Mouse (Mus musculus): ENCODE data around the gene Sox5. TPM values are rescaled to one million over a fixed set of nuclear protein-coding genes. Genes with fewer than 3 reads are reported as not detected.

Gene Sox5
- polyA plus RNA-seq, 1 experiment from 2014 or later, result 23.4 TPM

DNA sequence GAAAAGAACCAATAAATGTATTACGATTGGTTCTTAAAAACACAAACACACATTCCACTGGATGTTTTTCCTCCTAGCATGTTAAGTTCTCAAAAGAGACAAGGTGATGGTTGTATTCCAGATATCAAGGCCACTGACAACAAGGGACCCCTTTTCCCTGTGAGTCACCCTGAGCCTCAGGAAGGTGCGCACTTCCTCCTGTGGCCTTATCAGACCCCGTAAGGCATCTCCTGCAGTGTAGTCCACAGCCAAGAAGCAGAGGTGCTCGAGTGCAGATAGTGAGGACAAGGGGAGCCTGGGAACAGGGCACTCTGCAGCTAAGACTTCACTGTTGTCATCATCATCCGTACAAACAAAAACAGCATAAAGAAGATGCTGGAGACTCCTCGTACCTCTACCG, 939.8 kb downstream of the Sox5 start:
- 95% methylated on average over 7 of the region's 7 CpGs for WGBS
- Histone ChIP-seq H3K27ac (replicated peaks; ENCODE audit: low read depth, low read length) (no peak overlapping the region), H3K9ac (replicated peaks; ENCODE audit: low read length) (no peak overlapping the region), H3K4me1 (ENCODE audit: control insufficient read depth, insufficient read depth, low read length) (no peaks in the 10 kb centered on the region), H3K9me3 (replicated peaks; ENCODE audit: control insufficient read depth, low read length) (no peaks in the 10 kb centered on the region), H3K4me3 (ENCODE audit: low read depth, low read length) (no peak overlapping the region), H3K27me3 (ENCODE audit: control insufficient read depth, insufficient read depth, low read length) (no peaks in the 10 kb centered on the region), H3K36me3 (replicated peaks; ENCODE audit: control insufficient read depth, insufficient read depth, low read depth, low read length) (no peaks in the 10 kb centered on the region), H3K4me2 (ENCODE audit: low read depth, low read length) (no peak overlapping the region)
- DNase-seq (ENCODE audit: low spot score), result no peak
- no peak for ATAC-seq (replicated peaks; ENCODE audit: insufficient number of reproducible peaks, low FRiP score, low TSS enrichment, low read depth)

- Histone ChIP-seq H3K27ac (replicated peaks; ENCODE audit: low read depth, low read length) (no peak overlapping the region), H3K27me3 (ENCODE audit: control insufficient read depth, insufficient read depth, low read length) (no peaks in the 10 kb centered on the region), H3K9me3 (replicated peaks; ENCODE audit: control insufficient read depth, low read length) (no peaks in the 10 kb centered on the region), H3K4me2 (ENCODE audit: low read depth, low read length) (no peak overlapping the region), H3K4me1 (ENCODE audit: control insufficient read depth, insufficient read depth, low read length) (no peaks in the 10 kb centered on the region), H3K4me3 (ENCODE audit: low read depth, low read length) (no peak overlapping the region), H3K36me3 (replicated peaks; ENCODE audit: control insufficient read depth, insufficient read depth, low read depth, low read length) (no peaks in the 10 kb centered on the region), H3K9ac (replicated peaks; ENCODE audit: low read length) (no peak overlapping the region)
- WGBS, result 91% methylated on average over 15 of the region's 15 CpGs
- DNase-seq (ENCODE audit: low spot score), result no peak
- no peak for ATAC-seq (replicated peaks; ENCODE audit: insufficient number of reproducible peaks, low FRiP score, low TSS enrichment, low read depth)
Observed at GRCm38 (mm10) chr6:143841109-143841638, 940.6 kb downstream of the Sox5 start.

- H3K9me3 ChIP-seq (replicated peaks; ENCODE audit: control insufficient read depth, low read length), result no peaks in the 10 kb centered on the region
- H3K27me3 ChIP-seq (ENCODE audit: control insufficient read depth, insufficient read depth, low read length), result no peaks in the 10 kb centered on the region
- H3K27ac ChIP-seq (replicated peaks; ENCODE audit: low read depth, low read length), result no peak overlapping the region
Observed at GRCm38 (mm10) chr6:143838384-143839076, 943.2 kb downstream of the Sox5 start.

GRCm38 (mm10) chr6:143835331-143835730, 946.4 kb downstream of the Sox5 start:
- Histone ChIP-seq H3K4me2 (ENCODE audit: low read depth, low read length) (no peak overlapping the region), H3K4me1 (ENCODE audit: control insufficient read depth, insufficient read depth, low read length) (no peaks in the 10 kb centered on the region), H3K27me3 (ENCODE audit: control insufficient read depth, insufficient read depth, low read length) (no peaks in the 10 kb centered on the region), H3K9me3 (replicated peaks; ENCODE audit: control insufficient read depth, low read length) (no peaks in the 10 kb centered on the region), H3K27ac (replicated peaks; ENCODE audit: low read depth, low read length) (no peak overlapping the region), H3K4me3 (ENCODE audit: low read depth, low read length) (no peak overlapping the region), H3K9ac (replicated peaks; ENCODE audit: low read length) (no peak overlapping the region), H3K36me3 (replicated peaks; ENCODE audit: control insufficient read depth, insufficient read depth, low read depth, low read length) (peaks cover 4% of the 10 kb centered on the region; the same call in 1 of the 2 replicates)
- ATAC-seq (replicated peaks; ENCODE audit: insufficient number of reproducible peaks, low FRiP score, low TSS enrichment, low read depth) (no peak), DNase-seq (ENCODE audit: low spot score) (peak; percentile 12)
- 81% methylated on average over 7 of the region's 7 CpGs for WGBS

More at GRCm38 (mm10) chr6:143838384-143839076, 943.2 kb downstream of the Sox5 start:
- no peak; the same call in 1 of the 2 replicates for ATAC-seq (replicated peaks; ENCODE audit: insufficient number of reproducible peaks, low FRiP score, low TSS enrichment, low read depth)
- no peak overlapping the region for H3K4me2 ChIP-seq (ENCODE audit: low read depth, low read length)
- H3K4me3 ChIP-seq (ENCODE audit: low read depth, low read length), result no peak overlapping the region
- no peak overlapping the region for H3K9ac ChIP-seq (replicated peaks; ENCODE audit: low read length)
- DNase-seq (ENCODE audit: low spot score), result peak; percentile 76
- H3K36me3 ChIP-seq (replicated peaks; ENCODE audit: control insufficient read depth, insufficient read depth, low read depth, low read length), result no peaks in the 10 kb centered on the region
- 46% methylated on average over 9 of the region's 9 CpGs for WGBS
- no peaks in the 10 kb centered on the region for H3K4me1 ChIP-seq (ENCODE audit: control insufficient read depth, insufficient read depth, low read length)

- Histone ChIP-seq H3K9ac (replicated peaks; ENCODE audit: low read length) (no peak overlapping the region), H3K36me3 (replicated peaks; ENCODE audit: control insufficient read depth, insufficient read depth, low read depth, low read length) (peaks cover 4% of the 10 kb centered on the region; the same call in 1 of the 2 replicates), H3K4me2 (ENCODE audit: low read depth, low read length) (no peak overlapping the region), H3K4me3 (ENCODE audit: low read depth, low read length) (no peak overlapping the region), H3K9me3 (replicated peaks; ENCODE audit: control insufficient read depth, low read length) (no peaks in the 10 kb centered on the region), H3K4me1 (ENCODE audit: control insufficient read depth, insufficient read depth, low read length) (no peaks in the 10 kb centered on the region), H3K27ac (replicated peaks; ENCODE audit: low read depth, low read length) (no peak overlapping the region), H3K27me3 (ENCODE audit: control insufficient read depth, insufficient read depth, low read length) (no peaks in the 10 kb centered on the region)
- ATAC-seq (replicated peaks; ENCODE audit: insufficient number of reproducible peaks, low FRiP score, low TSS enrichment, low read depth), result no peak
- 90% methylated on average over 3 of the region's 3 CpGs for WGBS
- DNase-seq (ENCODE audit: low spot score), result no peak
Observed at GRCm38 (mm10) chr6:143833986-143834385, 947.8 kb downstream of the Sox5 start.

GRCm38 (mm10) chr6:143833182-143833558, 948.6 kb downstream of the Sox5 start:
- H3K27ac ChIP-seq (replicated peaks; ENCODE audit: low read depth, low read length), result no peak overlapping the region
- no peak for ATAC-seq (replicated peaks; ENCODE audit: insufficient number of reproducible peaks, low FRiP score, low TSS enrichment, low read depth)
- no peaks in the 10 kb centered on the region for H3K9me3 ChIP-seq (replicated peaks; ENCODE audit: control insufficient read depth, low read length)
- H3K4me3 ChIP-seq (ENCODE audit: low read depth, low read length), result no peak overlapping the region
- H3K4me1 ChIP-seq (ENCODE audit: control insufficient read depth, insufficient read depth, low read length), result no peaks in the 10 kb centered on the region
- no peak for DNase-seq (ENCODE audit: low spot score)
- no peak overlapping the region for H3K9ac ChIP-seq (replicated peaks; ENCODE audit: low read length)
- WGBS, result 94% methylated on average over 23 of the region's 23 CpGs
- H3K27me3 ChIP-seq (ENCODE audit: control insufficient read depth, insufficient read depth, low read length), result no peaks in the 10 kb centered on the region
- H3K4me2 ChIP-seq (ENCODE audit: low read depth, low read length), result no peak overlapping the region
- H3K36me3 ChIP-seq (replicated peaks; ENCODE audit: control insufficient read depth, insufficient read depth, low read depth, low read length), result peaks cover 4% of the 10 kb centered on the region; the same call in 1 of the 2 replicates

- 91% methylated on average over 12 of the region's 12 CpGs for WGBS
- Histone ChIP-seq H3K4me2 (ENCODE audit: low read depth, low read length) (no peak overlapping the region), H3K4me3 (ENCODE audit: low read depth, low read length) (no peak overlapping the region), H3K9me3 (replicated peaks; ENCODE audit: control insufficient read depth, low read length) (no peaks in the 10 kb centered on the region), H3K9ac (replicated peaks; ENCODE audit: low read length) (no peak overlapping the region), H3K27me3 (ENCODE audit: control insufficient read depth, insufficient read depth, low read length) (no peaks in the 10 kb centered on the region), H3K4me1 (ENCODE audit: control insufficient read depth, insufficient read depth, low read length) (no peaks in the 10 kb centered on the region), H3K36me3 (replicated peaks; ENCODE audit: control insufficient read depth, insufficient read depth, low read depth, low read length) (peaks cover 4% of the 10 kb centered on the region; the same call in 1 of the 2 replicates), H3K27ac (replicated peaks; ENCODE audit: low read depth, low read length) (no peak overlapping the region)
- no peak for DNase-seq (ENCODE audit: low spot score)
- ATAC-seq (replicated peaks; ENCODE audit: insufficient number of reproducible peaks, low FRiP score, low TSS enrichment, low read depth), result no peak
Observed at GRCm38 (mm10) chr6:143832483-143833181, 949.1 kb downstream of the Sox5 start.

GRCm38 (mm10) chr6:143831246-143831645, 950.5 kb downstream of the Sox5 start:
- Histone ChIP-seq H3K4me3 (ENCODE audit: low read depth, low read length) (no peak overlapping the region), H3K4me1 (ENCODE audit: control insufficient read depth, insufficient read depth, low read length) (no peaks in the 10 kb centered on the region), H3K27me3 (ENCODE audit: control insufficient read depth, insufficient read depth, low read length) (no peaks in the 10 kb centered on the region), H3K9ac (replicated peaks; ENCODE audit: low read length) (no peak overlapping the region), H3K27ac (replicated peaks; ENCODE audit: low read depth, low read length) (no peak overlapping the region), H3K36me3 (replicated peaks; ENCODE audit: control insufficient read depth, insufficient read depth, low read depth, low read length) (peaks cover 4% of the 10 kb centered on the region; the same call in 1 of the 2 replicates), H3K9me3 (replicated peaks; ENCODE audit: control insufficient read depth, low read length) (no peaks in the 10 kb centered on the region), H3K4me2 (ENCODE audit: low read depth, low read length) (no peak overlapping the region)
- no peak for ATAC-seq (replicated peaks; ENCODE audit: insufficient number of reproducible peaks, low FRiP score, low TSS enrichment, low read depth)
- no peak for DNase-seq (ENCODE audit: low spot score)
- 62% methylated on average over 4 of the region's 4 CpGs for WGBS
